Mouse (Mus musculus) adrenal gland, adult 2 months (tissue): ENCODE measurements around the gene Rgs17. TPM values are rescaled to one million over a fixed set of nuclear protein-coding genes. Genes with fewer than 3 reads are reported as not detected.
"Not testable (repeated sequence)": the region's sequence is repeated elsewhere in the genome, so short reads cannot be mapped to it uniquely, and the experiment has no call there.

ENCODE experiments used
- DNase-seq: peaks from one replicate; pipeline ENCODE4 v3.0.0; 2021
- long read RNA-seq: library from polyadenylated mRNA; stranded (forward); transcript quantifications from one replicate; pipeline ENCODE4 v2.0.0, GENCODE M21; 2021
- polyA plus RNA-seq: library from polyadenylated mRNA; depleted of rRNA; stranded (reverse); fragments of >200 nt; gene quantifications from 2 replicates; pipeline ENCODE4 v1.2.3, GENCODE M21; 2012; rRNA removed
- total RNA-seq, 2 experiments: library from RNA; stranded (reverse); gene quantifications; 2 replicates each; pipeline ENCODE4 v1.2.3; 2021

Rgs17 gene
- 1 to 10 TPM; 1.2 to 1.6 TPM for total RNA-seq
- polyA plus RNA-seq: 0.03 and 0.08 TPM in 2 replicates
- long read RNA-seq, full-length matches to known transcripts: 2 of 3 reads
- long read RNA-seq, partial matches to known transcripts: 0 of 3 reads
- long read RNA-seq, other reads (novel, unspliced or antisense): 1 of 3 reads

GRCm38 (mm10) chr10:5922294-5922828 lies at the start of gene Rgs17:
TSS of gene Rgs17 (minus strand) at chr10:5922400.
- DNase-seq: peak; percentile 67

GRCm38 (mm10) chr10:5967655-5968054 lies 45.5 kb upstream of the Rgs17 start:
- DNase-seq: no peak

GRCm38 (mm10) chr10:5953787-5954186 lies 31.6 kb upstream of the Rgs17 start:
- not testable (repeated sequence) for DNase-seq

DNA sequence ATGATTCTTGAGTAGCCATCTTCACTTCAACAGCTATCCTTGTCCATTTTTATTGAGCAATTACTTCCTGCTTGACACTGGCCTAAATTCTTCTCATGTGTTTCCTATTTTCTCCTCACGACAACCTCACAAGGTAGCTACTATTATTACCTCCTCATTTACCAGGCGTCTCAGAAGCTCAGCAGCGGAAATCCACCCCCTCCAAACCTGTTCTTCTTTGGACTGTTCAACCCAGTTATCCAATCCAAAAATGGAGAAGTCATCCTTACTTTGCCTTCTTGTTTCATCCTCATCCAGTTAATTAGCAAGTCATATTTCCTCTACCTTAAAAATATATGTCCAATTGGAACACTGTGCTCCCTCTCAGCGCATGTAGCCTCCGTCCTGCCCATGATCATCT lies 2.1 kb upstream of the Rgs17 start:
- no peak for DNase-seq

DNA sequence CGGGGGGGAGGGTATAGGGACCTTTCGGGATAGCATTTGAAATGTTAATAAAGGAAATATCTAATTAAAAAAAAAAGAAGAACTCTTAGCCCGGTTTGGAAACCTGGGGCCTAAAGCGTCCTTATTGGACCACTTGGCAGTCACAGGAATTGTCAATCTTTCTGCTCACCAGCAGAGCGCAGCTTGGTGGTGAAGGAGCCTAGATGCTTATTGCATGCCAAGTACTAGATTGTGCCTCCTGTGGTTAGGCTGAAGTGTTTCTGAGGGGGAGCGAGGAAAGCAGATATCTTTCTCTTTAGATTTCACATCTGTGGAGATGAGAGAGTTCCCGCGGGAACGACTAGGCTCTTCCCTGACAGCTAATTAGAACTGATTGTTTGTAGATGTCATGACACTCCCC lies 896 bp upstream of the Rgs17 start:
- no peak for DNase-seq

DNA sequence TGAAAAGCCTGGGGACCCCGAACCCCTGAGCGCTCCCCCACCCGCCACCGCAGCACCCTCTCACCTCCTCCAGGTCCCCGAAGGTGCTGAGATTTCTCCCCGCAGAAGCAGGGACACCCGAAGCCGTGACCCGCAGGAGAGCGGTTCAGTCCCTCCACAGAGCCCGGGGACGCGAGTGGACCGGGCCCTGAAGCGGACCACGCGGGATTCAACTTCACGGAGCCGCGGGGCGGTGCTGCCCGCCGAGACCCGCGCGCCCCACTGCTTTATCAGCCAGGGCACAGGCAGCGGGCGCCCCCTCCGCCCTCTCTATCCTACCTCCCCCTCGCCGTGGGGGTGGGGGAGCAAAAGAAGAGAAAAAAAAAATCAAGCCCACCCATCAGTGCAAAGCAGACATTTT lies 429 bp downstream of the Rgs17 start:
- DNase-seq: no peak

DNA sequence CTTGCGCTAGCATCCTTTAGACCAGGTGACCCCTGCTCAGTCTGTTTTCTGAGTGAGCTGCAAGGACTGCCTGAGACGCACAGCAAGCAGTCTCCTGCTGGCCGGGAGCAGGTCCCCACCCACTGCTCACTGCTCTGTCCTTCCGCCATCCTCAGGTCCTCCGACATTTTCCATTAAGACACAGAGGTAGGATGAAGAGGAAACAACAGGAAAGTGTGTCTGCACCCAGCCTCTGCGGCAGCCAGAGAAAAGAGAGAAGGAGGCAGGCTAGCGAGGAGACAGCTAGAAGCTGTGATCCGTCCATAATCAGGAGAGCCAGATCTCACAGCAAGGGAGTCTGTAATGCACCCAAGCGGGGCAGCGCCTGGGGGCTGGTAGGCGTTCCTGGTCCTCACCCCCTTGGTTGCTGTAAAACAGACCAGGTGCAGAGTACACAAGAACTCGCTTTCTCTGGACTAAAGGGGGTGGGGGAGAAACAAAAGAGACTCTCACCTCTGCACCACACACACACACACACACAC lies 1.1 kb downstream of the Rgs17 start:
- DNase-seq: peak; percentile 3

GRCm38 (mm10) chr10:5904399-5904798 lies 17.8 kb downstream of the Rgs17 start:
- no peak for DNase-seq

DNA sequence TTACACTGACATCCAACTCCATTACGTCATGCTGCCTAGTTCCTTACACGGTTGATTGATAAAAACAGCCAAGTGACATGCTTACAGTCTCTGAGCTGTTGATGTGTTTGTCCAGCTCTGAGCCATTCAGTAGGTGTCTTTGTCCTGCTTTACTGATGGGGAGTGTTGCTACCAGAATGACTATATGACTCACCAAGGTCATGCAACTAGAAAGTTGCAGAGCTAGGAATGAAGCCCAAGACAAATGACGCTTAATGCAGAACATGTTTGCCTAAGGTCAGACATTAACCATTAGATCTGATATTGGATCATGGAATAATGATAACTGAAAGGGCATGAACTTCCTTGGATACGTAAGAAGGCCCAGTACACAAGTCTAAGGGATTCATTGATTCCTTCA lies 20.4 kb downstream of the Rgs17 start:
- DNase-seq: no peak

GRCm38 (mm10) chr10:5900731-5901130 lies 21.5 kb downstream of the Rgs17 start:
- no peak for DNase-seq

DNA sequence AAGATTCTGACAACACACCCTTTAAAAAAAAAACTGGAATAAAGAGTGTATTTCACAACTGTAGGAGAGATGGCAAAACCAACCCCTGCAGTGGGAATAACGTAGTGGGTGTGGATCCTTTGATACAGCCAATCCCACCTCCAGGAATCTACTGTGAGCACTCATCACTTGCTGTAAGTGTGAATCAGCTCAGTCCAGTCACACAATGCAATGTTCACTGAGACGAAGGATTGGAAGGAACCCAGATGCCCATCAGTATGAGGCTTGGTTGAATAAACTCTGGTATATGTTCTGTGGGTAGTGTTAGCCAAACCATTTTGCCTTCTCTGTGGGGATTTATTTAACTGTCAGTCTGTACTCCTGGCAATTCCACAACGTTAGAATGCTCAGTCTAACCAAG lies 45.1 kb downstream of the Rgs17 start:
- DNase-seq: no peak

- no peak for DNase-seq
Measured at GRCm38 (mm10) chr10:5871081-5871480, 51.1 kb downstream of the Rgs17 start.

DNA sequence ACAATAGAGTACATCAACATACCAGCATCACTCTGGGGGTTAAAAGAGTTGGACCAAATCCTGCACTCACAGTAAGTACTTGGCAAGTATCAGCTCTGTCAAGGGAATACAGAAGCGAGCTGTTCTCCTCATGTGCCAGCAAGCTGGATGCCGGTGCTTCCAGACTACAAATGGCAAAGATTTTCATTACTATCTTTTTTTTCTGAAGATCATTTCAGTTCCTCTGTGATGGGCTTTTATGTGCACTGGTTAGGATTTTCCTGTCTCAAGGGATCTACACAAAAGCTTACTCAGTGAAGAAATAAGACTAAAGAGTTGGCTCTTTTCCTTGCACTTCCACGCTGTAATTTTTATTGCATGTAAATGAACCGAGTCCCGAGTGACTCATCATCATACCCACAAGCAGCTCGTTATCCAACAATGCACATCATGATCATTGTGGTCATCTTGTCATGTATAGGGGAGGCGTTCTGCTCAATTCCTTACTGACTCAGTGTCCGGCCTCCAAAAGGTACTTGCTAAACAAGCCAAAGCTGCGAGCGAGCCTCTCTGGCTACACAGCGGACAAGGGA lies 54.1 kb downstream of the Rgs17 start:
- DNase-seq: no peak

- no peak for DNase-seq
Measured at GRCm38 (mm10) chr10:5865996-5866395, 56.2 kb downstream of the Rgs17 start.

DNA sequence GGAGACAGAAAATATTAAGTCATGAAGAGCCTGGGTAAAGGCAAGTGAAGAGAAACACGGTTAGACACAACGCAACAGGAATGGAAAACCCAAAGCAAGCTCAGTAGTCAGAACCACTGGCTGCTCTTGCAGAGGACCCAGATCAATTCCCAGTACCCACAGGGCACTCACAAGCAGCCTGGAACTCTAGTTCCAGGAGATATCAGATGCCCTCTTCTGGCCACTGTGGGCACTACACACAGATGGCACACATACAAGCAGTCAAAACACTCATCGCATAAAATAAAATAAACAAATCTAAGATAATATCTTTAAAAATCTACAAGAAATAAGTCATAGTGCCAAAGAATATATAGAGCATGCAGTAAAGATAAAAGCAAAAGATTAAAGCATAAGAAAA lies 59.5 kb downstream of the Rgs17 start:
- DNase-seq: no peak

GRCm38 (mm10) chr10:5860849-5861248 lies 61.4 kb downstream of the Rgs17 start:
- DNase-seq: no peak

- no peak for DNase-seq
Measured at GRCm38 (mm10) chr10:5859729-5860128, 62.5 kb downstream of the Rgs17 start.

GRCm38 (mm10) chr10:5857996-5858549 lies 64.1 kb downstream of the Rgs17 start:
- no peak for DNase-seq

- DNase-seq: no peak
Measured at GRCm38 (mm10) chr10:5853290-5853868, 68.8 kb downstream of the Rgs17 start.

GRCm38 (mm10) chr10:5846939-5847338 lies 75.3 kb downstream of the Rgs17 start:
- no peak for DNase-seq

DNA sequence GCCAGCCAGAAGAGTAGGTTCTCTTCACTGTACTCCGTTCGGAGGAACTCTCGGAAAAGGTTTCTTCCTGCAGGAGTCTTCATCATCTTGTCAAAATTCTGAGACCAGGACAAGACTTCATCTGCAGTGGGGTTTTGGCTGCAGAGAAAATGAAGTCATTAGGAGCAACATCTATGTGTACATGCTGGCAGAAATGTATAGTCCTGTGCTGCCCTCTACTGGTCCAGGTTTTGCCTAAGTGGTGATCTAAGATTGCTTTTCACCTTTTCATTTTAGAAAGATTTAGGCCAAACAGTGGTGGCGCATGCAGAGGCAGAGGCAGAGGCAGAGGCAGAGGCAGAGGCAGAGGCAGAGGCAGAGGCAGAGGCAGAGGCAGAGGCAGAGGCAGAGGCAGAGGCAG lies 80.8 kb downstream of the Rgs17 start:
- DNase-seq: peak; percentile 23

DNA sequence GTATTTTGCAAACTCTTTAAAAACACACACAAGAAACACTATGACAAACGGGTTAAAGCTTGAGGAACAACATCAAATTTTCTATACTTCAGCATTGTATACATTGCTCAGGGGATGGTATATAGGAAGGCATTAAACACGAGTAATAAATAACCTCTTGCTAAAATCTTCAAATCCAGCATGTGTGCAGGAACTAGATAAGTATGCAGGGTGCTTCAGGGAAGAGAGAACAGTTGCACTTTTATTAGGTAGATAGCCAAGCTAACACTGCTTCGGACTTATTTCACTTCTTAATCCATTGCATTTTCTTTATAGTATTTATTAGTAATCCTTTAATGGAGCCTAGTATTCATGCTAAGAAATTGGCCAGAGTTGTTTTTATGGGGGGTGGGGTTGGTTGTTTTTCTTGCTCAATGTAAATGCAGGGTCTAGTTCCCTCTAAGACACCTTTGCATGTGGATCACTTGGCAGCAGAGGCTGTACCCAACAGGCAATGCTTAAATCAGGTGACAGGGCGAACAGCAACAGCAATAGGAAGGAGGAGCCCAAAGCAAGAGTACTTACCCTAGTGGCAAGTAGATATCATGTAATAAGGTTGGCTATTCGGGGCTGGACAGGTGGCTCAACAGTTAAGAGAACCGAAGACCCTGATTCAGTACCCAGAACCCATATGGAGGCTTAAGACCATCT lies 95.7 kb downstream of the Rgs17 start:
- no peak for DNase-seq

GRCm38 (mm10) chr10:5824779-5825178 lies 97.4 kb downstream of the Rgs17 start:
- peak; percentile 45 for DNase-seq
